Mouse (Mus musculus) right cerebral cortex, postnatal 36 days (tissue): ENCODE measurements around the gene Bcl2l1.

Experiments
- DNase-seq, 2 experiments: peaks; one replicate each; pipeline ENCODE4 v3.0.0; 2022; ENCODE audit warnings: low spot score in 2 of 2, mixed read lengths in 1 of 2

Gene Bcl2l1

GRCm38 (mm10) chr2:152824438-152825167, 6.9 kb downstream of the Bcl2l1 start:
- DNase-seq: no peak

DNA sequence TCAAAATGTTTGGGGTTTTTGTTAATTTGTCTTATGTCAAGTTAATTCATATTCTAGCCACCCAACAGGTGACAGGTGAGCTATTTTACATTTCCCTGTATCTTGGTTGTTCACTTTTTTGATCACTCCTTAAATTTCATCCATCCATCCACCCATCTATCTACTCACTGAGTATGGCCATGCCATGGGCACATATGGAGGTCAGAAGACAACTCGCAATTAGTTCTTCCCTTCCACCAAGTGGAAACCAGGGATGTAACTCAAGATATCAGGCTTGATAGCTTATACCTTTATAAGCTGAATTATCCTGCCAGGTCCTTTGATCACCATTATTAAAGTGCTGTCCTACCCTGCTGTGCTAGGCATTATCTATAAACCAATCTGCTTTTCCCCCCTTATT, 7.8 kb downstream of the Bcl2l1 start:
- DNase-seq: no peak

GRCm38 (mm10) chr2:152821566-152821965, 10.0 kb downstream of the Bcl2l1 start:
- DNase-seq: no peak

DNA sequence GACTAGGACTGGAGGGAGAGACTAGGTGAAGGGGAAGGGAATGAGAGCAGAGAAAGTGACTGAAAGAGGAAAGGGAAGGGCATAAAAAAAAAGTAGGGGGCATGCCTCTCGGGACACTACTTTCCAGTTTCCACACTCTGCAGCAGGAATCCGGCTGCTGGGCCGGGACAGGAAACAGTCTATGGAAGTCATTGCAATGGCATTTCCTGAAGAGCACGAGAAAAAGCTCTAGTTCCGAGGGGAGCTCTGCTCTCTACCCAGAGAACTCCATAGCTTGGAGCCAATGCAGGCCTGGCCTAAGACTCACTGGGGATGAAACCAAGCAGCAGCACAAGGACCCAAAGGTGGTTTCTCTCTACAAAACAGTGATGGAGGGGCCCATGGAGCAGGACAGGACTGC, 10.5 kb downstream of the Bcl2l1 start:
- no peak for DNase-seq

GRCm38 (mm10) chr2:152820369-152820768, 11.2 kb downstream of the Bcl2l1 start:
- DNase-seq: peak; percentile 45 to 54

DNA sequence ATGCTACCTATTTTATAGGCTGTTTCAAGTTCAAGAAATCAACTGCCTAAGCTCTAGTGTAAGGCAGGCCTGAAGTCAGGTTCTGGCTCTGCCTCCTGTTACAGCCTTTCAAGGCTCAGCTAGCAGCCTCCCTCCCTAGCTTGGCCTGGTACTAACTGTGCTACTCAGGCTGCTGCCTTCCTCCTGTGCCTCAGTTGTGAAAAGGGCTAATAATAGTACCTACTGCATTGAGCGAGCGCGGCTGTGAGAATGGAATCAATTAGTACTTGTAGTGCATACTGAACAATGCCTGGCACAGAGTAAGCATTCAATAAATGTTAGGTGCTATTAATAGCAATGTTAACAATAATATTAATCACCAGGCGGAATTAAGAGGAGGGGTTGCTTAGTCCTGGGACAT, 11.6 kb downstream of the Bcl2l1 start:
- DNase-seq: no peak

- no peak for DNase-seq
Observed at GRCm38 (mm10) chr2:152819097-152819624, 12.4 kb downstream of the Bcl2l1 start.

GRCm38 (mm10) chr2:152818679-152819078, 12.8 kb downstream of the Bcl2l1 start:
- DNase-seq: no peak

- DNase-seq: no peak
Observed at GRCm38 (mm10) chr2:152817596-152818291, 13.8 kb downstream of the Bcl2l1 start.

DNA sequence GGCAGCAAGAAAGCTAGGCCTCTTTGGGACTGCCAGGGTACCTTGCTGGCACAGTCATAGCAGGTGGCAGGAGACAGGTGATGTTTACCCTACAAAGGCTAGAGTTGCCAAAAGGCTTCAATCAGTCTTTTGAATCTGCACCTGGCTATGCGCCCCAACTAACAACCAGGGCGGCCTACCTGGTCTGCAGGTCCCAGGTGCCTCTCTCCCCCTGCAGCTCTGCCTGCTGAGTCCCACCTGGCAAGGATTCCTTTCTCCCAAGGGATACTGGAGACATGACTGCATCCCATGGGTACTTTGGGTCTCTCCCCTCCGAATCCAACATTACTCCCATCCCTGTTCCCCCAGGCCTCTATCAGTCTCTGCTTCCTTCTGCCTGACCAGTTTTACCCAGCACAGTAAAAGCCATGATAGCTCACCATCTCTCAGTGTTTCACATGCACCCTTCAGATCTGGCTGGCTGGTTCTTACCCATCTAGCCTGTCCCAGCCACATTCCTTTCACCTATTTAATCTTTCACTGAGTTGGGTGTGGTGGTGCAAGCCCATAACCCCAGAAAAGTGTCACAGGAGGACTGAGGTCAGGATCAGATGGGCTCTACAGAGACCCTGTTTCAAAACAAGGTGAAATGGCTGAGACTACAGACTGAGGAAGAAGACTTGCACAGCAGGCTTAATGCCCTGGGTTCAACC, 14.7 kb downstream of the Bcl2l1 start:
- no peak for DNase-seq

GRCm38 (mm10) chr2:152815879-152816656, 15.5 kb downstream of the Bcl2l1 start:
- DNase-seq: no peak

DNA sequence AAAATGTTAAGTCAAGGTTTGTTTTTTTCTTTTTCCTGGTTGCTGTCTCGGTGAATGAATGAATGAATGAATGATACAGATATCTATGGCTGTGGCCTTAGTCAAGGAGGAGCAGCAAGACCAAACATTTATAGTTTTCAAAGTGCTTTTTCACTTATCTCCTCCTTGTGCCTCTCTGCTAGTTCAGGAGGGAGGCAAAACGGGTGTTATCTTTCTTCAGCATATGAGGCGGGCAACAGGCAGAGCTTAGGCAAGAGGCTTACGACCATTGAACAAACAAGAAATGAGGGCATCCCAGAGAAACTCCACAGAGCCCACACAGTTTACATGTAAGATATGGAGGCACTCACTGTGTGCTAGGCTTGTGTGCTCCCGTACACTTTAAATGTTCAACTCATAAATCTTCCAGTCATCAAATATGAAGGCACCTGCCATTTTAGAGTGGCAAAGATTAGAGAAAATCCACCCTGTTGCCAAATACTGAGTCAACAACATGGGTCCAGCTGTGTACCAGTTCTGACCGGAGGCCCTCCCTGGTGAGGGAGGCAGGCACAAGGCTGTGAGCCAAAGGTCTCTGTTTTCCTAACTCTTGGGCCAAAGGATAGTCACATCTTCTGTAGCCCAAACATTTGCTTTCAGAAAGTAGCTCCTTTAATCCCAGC, 17.2 kb downstream of the Bcl2l1 start:
- no peak for DNase-seq

GRCm38 (mm10) chr2:152813232-152813631, 18.3 kb downstream of the Bcl2l1 start:
- DNase-seq: no peak

DNA sequence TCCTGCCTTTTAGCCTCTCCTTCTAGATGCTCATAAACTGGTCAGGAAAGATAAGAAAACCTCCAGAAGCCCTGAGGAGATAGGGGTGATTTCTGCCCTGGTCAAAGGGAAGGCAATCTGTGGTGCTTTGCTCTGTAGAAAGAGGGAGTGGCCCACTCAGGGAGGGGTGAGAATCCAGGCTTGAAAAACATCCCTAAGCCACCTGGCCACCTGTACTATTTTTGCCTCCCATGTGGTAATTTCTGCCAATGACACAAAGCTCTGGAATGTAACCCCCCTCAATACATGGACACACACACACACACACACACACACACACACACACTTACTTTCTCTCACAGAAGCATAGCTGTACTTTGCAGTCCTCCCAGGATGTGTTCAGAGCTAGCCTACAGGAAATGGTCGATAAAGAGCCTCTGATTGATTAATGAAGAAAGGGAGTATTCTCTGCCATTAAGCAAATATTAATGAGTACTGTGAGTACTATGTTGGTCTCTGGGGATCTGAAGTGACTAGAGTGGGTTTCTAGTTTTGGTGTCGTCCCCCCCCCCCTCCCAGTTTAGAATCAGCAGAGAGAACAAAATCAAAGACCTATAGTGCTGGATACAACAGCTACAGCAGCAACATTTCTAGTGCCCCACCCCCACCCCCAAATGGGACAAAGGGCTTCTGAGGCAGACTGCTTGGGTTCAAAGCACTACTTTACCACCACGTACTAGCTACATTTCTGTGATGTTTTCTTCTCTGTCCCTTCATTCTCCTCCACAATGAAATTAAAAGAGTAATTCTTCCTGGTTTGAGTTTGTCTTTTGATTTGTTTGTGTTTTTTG, 20.0 kb downstream of the Bcl2l1 start:
- DNase-seq: no peak

DNA sequence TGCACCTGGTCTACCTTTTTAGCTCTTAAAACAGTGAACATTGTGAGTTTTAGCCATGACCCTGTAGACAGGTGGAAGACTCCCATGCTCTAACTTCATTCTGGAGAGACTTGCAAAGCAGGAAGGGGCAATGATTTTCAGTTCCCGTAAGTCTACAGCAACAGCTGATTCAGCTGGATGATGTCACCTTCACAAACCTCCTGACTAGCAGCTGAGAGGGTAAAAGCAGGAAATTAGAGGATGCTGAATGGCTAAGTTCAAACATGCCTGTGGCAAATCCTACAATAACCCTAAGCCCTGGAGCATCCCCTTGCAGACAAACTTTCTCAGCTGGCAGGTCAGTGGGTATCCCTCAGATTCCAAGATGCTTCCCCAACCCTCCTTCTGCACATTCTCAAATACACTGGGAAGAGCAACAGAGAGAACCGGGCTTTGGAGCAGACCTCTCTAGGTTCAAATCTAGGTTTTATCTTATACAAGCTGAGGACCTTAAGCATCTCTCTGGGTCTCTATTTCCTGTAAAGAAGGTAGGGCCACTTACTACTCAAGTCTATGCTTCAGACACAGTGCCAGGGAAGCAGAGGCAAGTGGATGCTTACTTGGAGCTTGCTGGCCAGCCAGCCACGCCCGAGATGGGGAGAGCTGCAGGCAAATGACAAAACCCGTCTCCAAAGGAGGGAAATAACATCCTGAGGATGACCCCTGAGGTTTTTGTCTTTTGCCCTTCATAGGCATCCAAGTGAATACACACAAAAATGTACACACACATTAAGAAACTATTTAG, 21.2 kb downstream of the Bcl2l1 start:
- no peak for DNase-seq

DNA sequence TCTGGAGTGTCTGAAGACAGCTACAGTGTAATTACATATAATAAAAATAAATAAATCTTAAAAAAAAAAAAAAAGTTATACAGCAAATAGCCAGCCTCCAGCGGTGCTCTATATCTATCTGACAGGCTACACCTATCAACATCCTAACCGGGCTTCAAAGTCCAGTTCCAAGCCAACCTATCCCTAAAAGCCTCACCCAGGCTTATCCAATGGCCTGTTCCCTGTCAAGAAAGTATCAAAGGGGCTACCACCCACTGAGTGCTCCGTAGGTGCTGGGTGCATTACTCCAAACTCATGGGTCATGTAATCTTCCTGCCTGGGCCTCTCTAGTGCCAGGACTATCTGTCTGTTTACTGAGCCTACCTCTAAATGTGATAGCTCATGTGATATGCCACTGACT, 23.4 kb downstream of the Bcl2l1 start:
- no peak for DNase-seq

- DNase-seq: no peak
Observed at GRCm38 (mm10) chr2:152806037-152806436, 25.5 kb downstream of the Bcl2l1 start.

- no peak for DNase-seq
Observed at GRCm38 (mm10) chr2:152805111-152805490, 26.4 kb downstream of the Bcl2l1 start.

GRCm38 (mm10) chr2:152804408-152805110, 27.0 kb downstream of the Bcl2l1 start:
- no peak for DNase-seq
